Mouse (Mus musculus): ENCODE data around the gene Mapk6. TPM values are rescaled to one million over a fixed set of nuclear protein-coding genes. Genes with fewer than 3 reads are reported as not detected.

Gene Mapk6
- polyA plus RNA-seq, 1 experiment, result 52.8 TPM

- TF ChIP-seq POLR2AphosphoS2 (IDR thresholded peaks at IDR 0.05; ENCODE audit: insufficient read length, low read depth) (no peak), MYOG (IDR thresholded peaks at IDR 0.05; ENCODE audit: control insufficient read depth in 1 of 3, insufficient read depth in 1 of 3, insufficient read length in 2 of 3, low read depth in 2 of 3) (no peak), E2F4 (IDR thresholded peaks at IDR 0.05; ENCODE audit: insufficient read depth) (no peak), TCF12 (IDR thresholded peaks at IDR 0.05; ENCODE audit: insufficient read depth, poor library complexity, severe bottlenecking) (no peak), REST (IDR thresholded peaks at IDR 0.05; ENCODE audit: insufficient read depth, insufficient read length) (no peak), POLR2A (IDR thresholded peaks at IDR 0.05; ENCODE audit: insufficient read length, low read depth) (no peak), MYOD1 (IDR thresholded peaks at IDR 0.05; ENCODE audit: control insufficient read depth in 1 of 3, insufficient read length in 2 of 3, low read depth in 2 of 3) (no peak), MAX (IDR thresholded peaks at IDR 0.05; ENCODE audit: low read depth) (no peak)
- peak overlapping the region; percentile 69 for H3ac ChIP-seq (ENCODE audit: control insufficient read depth, insufficient read length)
- peaks cover 33% of the 10 kb centered on the region for H3K79me2 ChIP-seq (ENCODE audit: control insufficient read depth, insufficient read depth)
- H3K4me3 ChIP-seq, result peak overlapping the region; percentile 97
- H3K4me2 ChIP-seq (ENCODE audit: low read depth), result peak overlapping the region; percentile 87
- H3K36me3 ChIP-seq (ENCODE audit: control insufficient read depth, insufficient read depth), result no peaks in the 10 kb centered on the region
- no peaks in the 10 kb centered on the region for H3K27me3 ChIP-seq (ENCODE audit: control insufficient read depth, insufficient read depth, insufficient read length)
These were observed 1.2 kb upstream of the Mapk6 start for GRCm38 (mm10) chr9:75410868-75411487.

- Histone ChIP-seq H3K79me2 (ENCODE audit: control insufficient read depth, insufficient read depth) (peaks cover 50% of the 10 kb centered on the region), H3K4me3 (peak overlapping the region; percentile 97), H3K4me2 (ENCODE audit: low read depth) (peak overlapping the region; percentile 69), H3K36me3 (ENCODE audit: control insufficient read depth, insufficient read depth) (no peaks in the 10 kb centered on the region), H3ac (ENCODE audit: control insufficient read depth, insufficient read length) (peak overlapping the region; percentile 69), H3K27me3 (ENCODE audit: control insufficient read depth, insufficient read depth, insufficient read length) (no peaks in the 10 kb centered on the region)
- TF ChIP-seq POLR2AphosphoS2 (IDR thresholded peaks at IDR 0.05; ENCODE audit: insufficient read length, low read depth) (peak; percentile 43), E2F4 (IDR thresholded peaks at IDR 0.05; ENCODE audit: insufficient read depth) (no peak), TCF3 (IDR thresholded peaks at IDR 0.05; ENCODE audit: insufficient read length, low read depth) (no peak), POLR2A (IDR thresholded peaks at IDR 0.05; ENCODE audit: insufficient read length, low read depth) (peak; percentile 55), MYOD1 (IDR thresholded peaks at IDR 0.05; ENCODE audit: control insufficient read depth in 1 of 3, insufficient read length in 2 of 3, low read depth in 2 of 3) (peak in 1 of 3 experiments; percentile 19), REST (IDR thresholded peaks at IDR 0.05; ENCODE audit: insufficient read depth, insufficient read length) (no peak), SRF (IDR thresholded peaks at IDR 0.05; ENCODE audit: control insufficient read depth, insufficient read length, low read depth) (no peak), TCF12 (IDR thresholded peaks at IDR 0.05; ENCODE audit: insufficient read depth, poor library complexity, severe bottlenecking) (no peak), MAX (IDR thresholded peaks at IDR 0.05; ENCODE audit: low read depth) (no peak), MYOG (IDR thresholded peaks at IDR 0.05; ENCODE audit: control insufficient read depth in 1 of 3, insufficient read depth in 1 of 3, insufficient read length in 2 of 3, low read depth in 2 of 3) (peak in 1 of 3 experiments; percentile 25), USF1 (IDR thresholded peaks at IDR 0.05; ENCODE audit: low read depth) (no peak)
These were observed 564 bp downstream of the Mapk6 start for GRCm38 (mm10) chr9:75409031-75409851.

- H3ac ChIP-seq (ENCODE audit: control insufficient read depth, insufficient read length), result peak overlapping the region; percentile 69
- no peaks in the 10 kb centered on the region for H3K27me3 ChIP-seq (ENCODE audit: control insufficient read depth, insufficient read depth, insufficient read length)
- H3K4me2 ChIP-seq (ENCODE audit: low read depth), result peak overlapping the region; percentile 69
- H3K79me2 ChIP-seq (ENCODE audit: control insufficient read depth, insufficient read depth), result peaks cover 59% of the 10 kb centered on the region
- H3K36me3 ChIP-seq (ENCODE audit: control insufficient read depth, insufficient read depth), result no peaks in the 10 kb centered on the region
- H3K4me3 ChIP-seq, result peak overlapping the region; percentile 97
- TF ChIP-seq POLR2A (IDR thresholded peaks at IDR 0.05; ENCODE audit: insufficient read length, low read depth), result peak; percentile 17
- TF ChIP-seq MYOG (IDR thresholded peaks at IDR 0.05; ENCODE audit: control insufficient read depth in 1 of 3, insufficient read depth in 1 of 3, insufficient read length in 2 of 3, low read depth in 2 of 3), result no peak
- no peak for TF ChIP-seq POLR2AphosphoS2 (IDR thresholded peaks at IDR 0.05; ENCODE audit: insufficient read length, low read depth)
- no peak for TF ChIP-seq REST (IDR thresholded peaks at IDR 0.05; ENCODE audit: insufficient read depth, insufficient read length)
- no peak for TF ChIP-seq MAX (IDR thresholded peaks at IDR 0.05; ENCODE audit: low read depth)
- TF ChIP-seq TCF3 (IDR thresholded peaks at IDR 0.05; ENCODE audit: insufficient read length, low read depth), result no peak
- no peak for TF ChIP-seq USF1 (IDR thresholded peaks at IDR 0.05; ENCODE audit: low read depth)
These were observed 1.5 kb downstream of the Mapk6 start for GRCm38 (mm10) chr9:75408204-75408826.

- peak; percentile 41 for TF ChIP-seq POLR2A (IDR thresholded peaks at IDR 0.05; ENCODE audit: insufficient read length, low read depth)
- TF ChIP-seq TCF3 (IDR thresholded peaks at IDR 0.05; ENCODE audit: insufficient read length, low read depth), result no peak
- Histone ChIP-seq H3K4me2 (ENCODE audit: low read depth) (peak overlapping the region; percentile 69), H3ac (ENCODE audit: control insufficient read depth, insufficient read length) (no peak overlapping the region), H3K4me3 (peak overlapping the region; percentile 97), H3K79me2 (ENCODE audit: control insufficient read depth, insufficient read depth) (peaks cover 64% of the 10 kb centered on the region), H3K36me3 (ENCODE audit: control insufficient read depth, insufficient read depth) (no peaks in the 10 kb centered on the region), H3K27me3 (ENCODE audit: control insufficient read depth, insufficient read depth, insufficient read length) (no peaks in the 10 kb centered on the region)
These were observed 2.0 kb downstream of the Mapk6 start for GRCm38 (mm10) chr9:75407803-75408202.

GRCm38 (mm10) chr9:75406121-75406520 is 3.7 kb downstream of the Mapk6 start:
- Histone ChIP-seq H3ac (ENCODE audit: control insufficient read depth, insufficient read length) (no peak overlapping the region), H3K36me3 (ENCODE audit: control insufficient read depth, insufficient read depth) (no peaks in the 10 kb centered on the region), H3K79me2 (ENCODE audit: control insufficient read depth, insufficient read depth) (peaks cover 81% of the 10 kb centered on the region), H3K4me2 (ENCODE audit: low read depth) (peak overlapping the region; percentile 69), H3K4me3 (no peak overlapping the region), H3K27me3 (ENCODE audit: control insufficient read depth, insufficient read depth, insufficient read length) (no peaks in the 10 kb centered on the region)
- TF ChIP-seq CEBPB (IDR thresholded peaks at IDR 0.05; ENCODE audit: insufficient read depth, poor library complexity, severe bottlenecking) (no peak), MAX (IDR thresholded peaks at IDR 0.05; ENCODE audit: low read depth) (no peak), TCF12 (IDR thresholded peaks at IDR 0.05; ENCODE audit: insufficient read depth, poor library complexity, severe bottlenecking) (no peak), SRF (IDR thresholded peaks at IDR 0.05; ENCODE audit: control insufficient read depth, insufficient read length, low read depth) (no peak), MYOG (IDR thresholded peaks at IDR 0.05; ENCODE audit: control insufficient read depth in 1 of 3, insufficient read depth in 1 of 3, insufficient read length in 2 of 3, low read depth in 2 of 3) (no peak), POLR2AphosphoS2 (IDR thresholded peaks at IDR 0.05; ENCODE audit: insufficient read length, low read depth) (no peak), MYOD1 (IDR thresholded peaks at IDR 0.05; ENCODE audit: control insufficient read depth in 1 of 3, insufficient read length in 2 of 3, low read depth in 2 of 3) (no peak), E2F4 (IDR thresholded peaks at IDR 0.05; ENCODE audit: insufficient read depth) (no peak), REST (IDR thresholded peaks at IDR 0.05; ENCODE audit: insufficient read depth, insufficient read length) (no peak)

Data from myocyte (in vitro differentiated cells).